Mouse (Mus musculus): ENCODE measurements around the gene Ftsj1. TPM values are rescaled to one million over a fixed set of nuclear protein-coding genes. Genes with fewer than 3 reads are reported as not detected.

Ftsj1 gene
- 10 to 100 TPM; 11.9 to 15.5 (median 14.0) TPM for total RNA-seq (2022)

GRCm38 (mm10) chrX:8252334-8253285 lies at the start of gene Ftsj1:
Gene Ftsj1 (minus strand): TSS chrX:8252406.
- DNase-seq (ENCODE audit: low spot score in 2 of 2): peak; percentile 68 to 75

- DNase-seq (ENCODE audit: low spot score in 2 of 2): no peak
Observed at GRCm38 (mm10) chrX:8288621-8289020, 36.4 kb upstream of the Ftsj1 start.

- DNase-seq (ENCODE audit: low spot score in 2 of 2): no peak
Observed at GRCm38 (mm10) chrX:8274056-8274455, 21.9 kb upstream of the Ftsj1 start.

GRCm38 (mm10) chrX:8272000-8272399 lies 19.8 kb upstream of the Ftsj1 start:
- no peak for DNase-seq (ENCODE audit: low spot score in 2 of 2)

GRCm38 (mm10) chrX:8271083-8271820 lies 19.0 kb upstream of the Ftsj1 start, which contains the start of gene Slc38a5:
Gene Slc38a5 (plus strand): TSS chrX:8271133.
- no peak for DNase-seq (ENCODE audit: low spot score in 2 of 2)

- DNase-seq (ENCODE audit: low spot score in 2 of 2): no peak
Observed at GRCm38 (mm10) chrX:8264222-8264621, 12.0 kb upstream of the Ftsj1 start.

GRCm38 (mm10) chrX:8263156-8263804 lies 11.1 kb upstream of the Ftsj1 start:
- no peak for DNase-seq (ENCODE audit: low spot score in 2 of 2)

- DNase-seq (ENCODE audit: low spot score in 2 of 2): no peak
Observed at GRCm38 (mm10) chrX:8259478-8259877, 7.3 kb upstream of the Ftsj1 start.

- no peak for DNase-seq (ENCODE audit: low spot score in 2 of 2)
Observed at GRCm38 (mm10) chrX:8255807-8256206, 3.6 kb upstream of the Ftsj1 start.

GRCm38 (mm10) chrX:8253711-8254110 lies 1.5 kb upstream of the Ftsj1 start:
- no peak for DNase-seq (ENCODE audit: low spot score in 2 of 2)

- DNase-seq (ENCODE audit: low spot score in 2 of 2): no peak
Observed at GRCm38 (mm10) chrX:8251789-8252333, 345 bp downstream of the Ftsj1 start.

- DNase-seq (ENCODE audit: low spot score in 2 of 2): no peak
Observed at GRCm38 (mm10) chrX:8248542-8249120, 3.6 kb downstream of the Ftsj1 start.

- no peak for DNase-seq (ENCODE audit: low spot score in 2 of 2)
Observed at GRCm38 (mm10) chrX:8247680-8248079, 4.5 kb downstream of the Ftsj1 start.

- DNase-seq (ENCODE audit: low spot score in 2 of 2): no peak
Observed at GRCm38 (mm10) chrX:8238804-8239395, 13.3 kb downstream of the Ftsj1 start.

GRCm38 (mm10) chrX:8236704-8237103 lies 15.5 kb downstream of the Ftsj1 start:
- DNase-seq (ENCODE audit: low spot score in 2 of 2): no peak

- no peak for DNase-seq (ENCODE audit: low spot score in 2 of 2)
Observed at GRCm38 (mm10) chrX:8233602-8234001, 18.6 kb downstream of the Ftsj1 start.

- no peak for DNase-seq (ENCODE audit: low spot score in 2 of 2)
Observed at GRCm38 (mm10) chrX:8230272-8230671, 21.9 kb downstream of the Ftsj1 start.

GRCm38 (mm10) chrX:8223473-8223872 lies 28.7 kb downstream of the Ftsj1 start:
- DNase-seq (ENCODE audit: low spot score in 2 of 2): no peak

- DNase-seq (ENCODE audit: low spot score in 2 of 2): no peak
Observed at GRCm38 (mm10) chrX:8222678-8223421, 29.4 kb downstream of the Ftsj1 start.

- DNase-seq (ENCODE audit: low spot score in 2 of 2): no peak
Observed at GRCm38 (mm10) chrX:8222296-8222677, 29.9 kb downstream of the Ftsj1 start.
